Mouse (Mus musculus) embryonic fibroblast, embryonic 13.5 days (primary cell): ENCODE data around the gene Lamb2.

Experiments
- CTCF ChIP-seq: IDR thresholded peaks from 2 replicates; pipeline ENCODE4 v1.5.1; 2011; ENCODE audit warnings: mild to moderate bottlenecking, control low read depth, low read length, moderate library complexity, borderline replicate concordance; ENCODE audit not compliant: insufficient read depth
- POLR2A ChIP-seq: IDR thresholded peaks from 2 replicates; pipeline ENCODE4 v1.6.1; 2011; ENCODE audit warnings: low read depth, mild to moderate bottlenecking, control low read depth, low read length, moderate library complexity

- no peak for TF ChIP-seq POLR2A
- no peak for TF ChIP-seq CTCF
Measured at GRCm38 (mm10) chr9:108454429-108454828, 25.1 kb upstream of the Lamb2 start.
